Mouse (Mus musculus) heart, embryonic 14.5 days (tissue): ENCODE results near the gene Slc6a15. TPM values are rescaled to one million over a fixed set of nuclear protein-coding genes. Genes with fewer than 3 reads are reported as not detected.

Experiments used
- ATAC-seq: fragments of 200-750 bp; cut with Nextera tagmentation; 2 replicates; pipeline ENCODE4 v1.8.0; 2017; ENCODE audit warnings: low read depth, moderate TSS enrichment; ENCODE audit not compliant: insufficient number of reproducible peaks, insufficient read depth, low FRiP score
- H3K27ac ChIP-seq, 2 experiments: fragments of 200-500 bp in 1 of 2; fragments of 300-500 bp in 1 of 2; sonication (generic) in 1 of 2; replicated peaks in 1 of 2; 2 replicates each; pipeline ENCODE4 v1.5.1; 2012 to 2014; ENCODE audit warnings: low read depth in 2 of 2, low read length in 2 of 2, control low read depth in 1 of 2, mild to moderate bottlenecking in 1 of 2, mixed read lengths in 1 of 2; ENCODE audit not compliant: control insufficient read depth in 1 of 2, insufficient read depth in 1 of 2
- H3K27me3 ChIP-seq: fragments of 300-500 bp; sonication (generic); 2 replicates; pipeline ENCODE4 v1.6.1; 2014; ENCODE audit warnings: mild to moderate bottlenecking, low read length, control low read depth; ENCODE audit not compliant: control insufficient read depth, insufficient read depth
- H3K36me3 ChIP-seq: fragments of 300-500 bp; sonication (generic); 2 replicates; pipeline ENCODE4 v1.6.1; 2014; ENCODE audit warnings: mild to moderate bottlenecking, control low read depth, low read length, mixed read lengths; ENCODE audit not compliant: control insufficient read depth, insufficient read depth
- H3K4me1 ChIP-seq, 2 experiments: fragments of 200-500 bp in 1 of 2; fragments of 300-500 bp in 1 of 2; sonication (generic) in 1 of 2; 2 replicates each; pipeline ENCODE4 v1.6.1; 2012 to 2014; ENCODE audit warnings: low read length in 2 of 2, control low read depth in 1 of 2, mixed read lengths in 1 of 2; ENCODE audit not compliant: control insufficient read depth in 2 of 2, insufficient read depth in 2 of 2
- H3K4me2 ChIP-seq: fragments of 300-500 bp; sonication (generic); 2 replicates; pipeline ENCODE4 v1.6.1; 2014; ENCODE audit warnings: mild to moderate bottlenecking, low read length
- H3K4me3 ChIP-seq, 2 experiments: fragments of 200-500 bp in 1 of 2; fragments of 300-500 bp in 1 of 2; sonication (generic) in 1 of 2; 2 replicates each; pipeline ENCODE4 v1.5.1; 2012 to 2014; ENCODE audit warnings: low read length in 2 of 2, mild to moderate bottlenecking in 2 of 2, control low read depth in 1 of 2, low read depth in 1 of 2, moderate library complexity in 1 of 2; ENCODE audit not compliant: control insufficient read depth in 1 of 2, insufficient read depth in 1 of 2
- H3K9ac ChIP-seq: fragments of 300-500 bp; sonication (generic); 2 replicates; pipeline ENCODE4 v1.6.1; 2014; ENCODE audit warnings: mild to moderate bottlenecking, low read length
- H3K9me3 ChIP-seq: fragments of 300-500 bp; sonication (generic); 2 replicates; pipeline ENCODE4 v1.6.1; 2016; ENCODE audit warnings: low read length, control low read depth; ENCODE audit not compliant: control insufficient read depth
- WGBS: fragments of 180-500 bp; shearing (Covaris S2); extraction: QIAGEN DNeasy Blood & Tissue Kit; methylation state at CpG from one replicate; pipeline ENCODE4 v1.1.7; 2014; 5-methylcytosine and 5-hydroxymethylcytosine counted together
- polyA plus RNA-seq: library from polyadenylated mRNA; unstranded; fragments of >200 nt; fragmentation: Nextera tagmentation; extraction: Ambion mirVana; gene quantifications from 2 replicates; pipeline ENCODE4 v1.2.1, GENCODE M21; 2014

The Slc6a15 gene
- polyA plus RNA-seq, 1 experiment from 2014 or later, result 0.49 TPM

GRCm38 (mm10) chr10:103369081-103369420 is 1.5 kb downstream of the Slc6a15 start:
- peak overlapping the region; percentile 64 for H3K9ac ChIP-seq
- WGBS, result under 1% methylated on average over 8 of the region's 8 CpGs
- H3K27ac ChIP-seq, result no peak overlapping the region
- H3K4me3 ChIP-seq, result peak overlapping the region; percentile 59 to 61
- peaks cover 2 to 10% of the 10 kb centered on the region in 2 experiments; a peak in 3 of 4 replicates for H3K4me1 ChIP-seq
- peak; percentile 68; the same call in 1 of the 2 replicates for ATAC-seq
- H3K27me3 ChIP-seq, result 0 out of 2 replicates have a peak, but pooled peaks cover 13% of the 10 kb centered on the region
- peak overlapping the region; percentile 95 for H3K4me2 ChIP-seq
- H3K36me3 ChIP-seq, result no peaks in the 10 kb centered on the region
- H3K9me3 ChIP-seq, result no peaks in the 10 kb centered on the region

DNA sequence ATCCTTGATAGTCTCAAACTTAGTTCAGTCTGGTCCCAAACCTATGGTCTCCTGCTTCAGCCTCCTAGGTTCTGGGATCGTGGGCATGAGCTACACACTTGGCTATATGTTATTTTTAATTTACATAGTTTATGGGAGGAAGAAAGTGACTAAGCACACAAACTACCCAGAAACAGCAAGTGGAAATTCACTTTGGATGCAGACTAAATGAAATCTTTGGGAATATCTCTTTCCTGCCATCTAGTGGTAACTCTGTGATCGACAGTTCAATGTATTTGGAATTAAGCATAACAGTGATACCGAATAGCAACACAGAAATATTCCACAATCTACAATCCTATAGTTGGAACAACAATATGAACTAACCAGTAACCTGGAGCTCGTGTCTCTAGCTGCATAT is 34.6 kb downstream of the Slc6a15 start:
- Histone ChIP-seq H3K27ac (no peak overlapping the region), H3K36me3 (no peaks in the 10 kb centered on the region), H3K27me3 (no peaks in the 10 kb centered on the region), H3K4me1 (no peaks in the 10 kb centered on the region), H3K4me2 (no peak overlapping the region), H3K9ac (no peak overlapping the region), H3K9me3 (no peaks in the 10 kb centered on the region), H3K4me3 (no peak overlapping the region)
- no peak for ATAC-seq
- 17% methylated on average over 4 of the region's 4 CpGs for WGBS

GRCm38 (mm10) chr10:103427717-103428116 is 60.1 kb downstream of the Slc6a15 start:
- H3K27ac ChIP-seq, result no peak overlapping the region
- H3K27me3 ChIP-seq, result no peaks in the 10 kb centered on the region
- H3K36me3 ChIP-seq, result no peaks in the 10 kb centered on the region
- H3K9me3 ChIP-seq, result no peaks in the 10 kb centered on the region
- H3K9ac ChIP-seq, result no peak overlapping the region
- no peak for ATAC-seq
- H3K4me3 ChIP-seq, result no peak overlapping the region
- no peak overlapping the region for H3K4me2 ChIP-seq
- WGBS, result 61% methylated on average over 1 of the region's 1 CpGs
- no peaks in the 10 kb centered on the region for H3K4me1 ChIP-seq

DNA sequence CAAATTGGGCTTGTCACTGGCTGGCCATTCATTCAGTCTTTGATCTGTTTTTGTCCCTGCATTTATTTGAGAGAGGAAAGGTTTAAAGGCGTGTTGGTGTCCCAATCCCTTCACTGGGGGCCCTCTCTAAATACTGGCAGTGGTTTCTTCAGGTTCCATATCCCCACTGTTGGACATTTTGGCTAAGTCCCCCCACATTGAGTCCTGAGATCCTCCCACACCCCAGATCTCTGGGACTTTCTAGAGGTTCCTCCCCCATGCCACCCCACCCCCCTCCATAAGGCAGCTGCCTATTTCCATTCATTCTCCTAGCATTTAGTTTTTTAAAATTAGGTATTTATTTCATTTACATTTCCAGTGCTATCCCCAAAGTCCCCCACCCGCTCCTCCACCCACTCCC is 75.0 kb downstream of the Slc6a15 start:
- ATAC-seq, result no peak
- no peak overlapping the region for H3K27ac ChIP-seq
- no peaks in the 10 kb centered on the region for H3K27me3 ChIP-seq
- H3K9me3 ChIP-seq, result no peaks in the 10 kb centered on the region
- H3K9ac ChIP-seq, result no peak overlapping the region
- WGBS, result 77% methylated on average over 2 of the region's 2 CpGs
- no peak overlapping the region for H3K4me2 ChIP-seq
- no peaks in the 10 kb centered on the region for H3K36me3 ChIP-seq
- no peaks in the 10 kb centered on the region for H3K4me1 ChIP-seq
- no peak overlapping the region for H3K4me3 ChIP-seq

DNA sequence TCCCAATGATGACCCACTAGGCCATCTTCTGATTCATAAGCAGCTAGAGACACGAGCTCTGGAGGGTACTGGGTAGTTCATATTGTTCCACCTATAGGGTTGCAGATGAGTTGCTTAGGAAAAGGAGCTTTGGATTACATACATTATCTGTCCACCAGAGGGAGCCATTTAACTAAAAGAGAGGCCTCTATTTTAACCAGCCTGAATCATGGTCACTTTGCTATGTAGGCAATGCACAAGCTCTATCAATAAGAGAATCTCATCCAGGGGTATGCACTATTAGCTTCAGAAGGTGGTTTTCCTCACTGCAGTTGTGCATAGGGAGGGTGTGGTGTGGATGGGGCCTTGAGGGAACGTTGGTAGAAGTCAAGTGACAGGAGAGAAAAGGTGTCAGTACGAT is 75.5 kb downstream of the Slc6a15 start:
- no peak overlapping the region for H3K27ac ChIP-seq
- H3K36me3 ChIP-seq, result no peaks in the 10 kb centered on the region
- no peaks in the 10 kb centered on the region for H3K27me3 ChIP-seq
- no peaks in the 10 kb centered on the region for H3K9me3 ChIP-seq
- 39% methylated on average over 3 of the region's 3 CpGs for WGBS
- ATAC-seq, result no peak
- H3K4me2 ChIP-seq, result no peak overlapping the region
- H3K9ac ChIP-seq, result no peak overlapping the region
- no peak overlapping the region for H3K4me3 ChIP-seq
- no peaks in the 10 kb centered on the region for H3K4me1 ChIP-seq

GRCm38 (mm10) chr10:103448340-103448739 is 80.8 kb downstream of the Slc6a15 start:
- Histone ChIP-seq H3K36me3 (no peaks in the 10 kb centered on the region), H3K4me2 (no peak overlapping the region), H3K27ac (no peak overlapping the region), H3K27me3 (no peaks in the 10 kb centered on the region), H3K4me1 (no peaks in the 10 kb centered on the region), H3K9me3 (no peaks in the 10 kb centered on the region), H3K4me3 (no peak overlapping the region), H3K9ac (no peak overlapping the region)
- 64% methylated on average over 2 of the region's 2 CpGs for WGBS
- no peak for ATAC-seq

DNA sequence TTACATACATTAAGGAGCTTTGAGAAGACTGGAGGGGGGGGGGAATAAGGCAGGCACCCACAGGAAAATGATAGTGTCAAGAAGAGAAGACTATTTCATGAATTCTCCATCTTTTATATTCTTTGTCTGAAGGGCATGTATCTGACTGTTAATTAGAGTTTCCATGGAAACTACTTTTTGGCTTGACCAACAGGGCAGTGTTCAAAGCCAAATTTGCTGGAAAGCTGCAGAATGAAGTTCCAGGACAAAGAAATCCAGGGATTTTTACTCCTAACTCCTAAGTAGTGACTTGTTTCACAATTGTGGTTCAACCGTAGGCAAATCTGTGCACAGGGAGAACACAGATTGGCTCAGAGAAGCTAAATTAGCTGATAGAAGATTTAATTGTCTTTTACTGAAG is 90.3 kb downstream of the Slc6a15 start:
- H3K4me1 ChIP-seq, result no peaks in the 10 kb centered on the region
- H3K4me3 ChIP-seq, result no peak overlapping the region
- no peak for ATAC-seq
- H3K9me3 ChIP-seq, result no peaks in the 10 kb centered on the region
- no peaks in the 10 kb centered on the region for H3K36me3 ChIP-seq
- WGBS, result 83% methylated on average over 1 of the region's 1 CpGs
- H3K27me3 ChIP-seq, result no peaks in the 10 kb centered on the region
- no peak overlapping the region for H3K27ac ChIP-seq
- no peak overlapping the region for H3K4me2 ChIP-seq
- H3K9ac ChIP-seq, result no peak overlapping the region
